Mouse (Mus musculus) neural tube, embryonic 12.5 days (tissue): ENCODE data around the gene Cd151. TPM values are rescaled to one million over a fixed set of nuclear protein-coding genes. Genes with fewer than 3 reads are reported as not detected.
"Not testable (repeated sequence)": the region's sequence is repeated elsewhere in the genome, so short reads cannot be mapped to it uniquely, and the experiment has no call there.

Source experiments
- ATAC-seq: fragments of 200-750 bp; cut with Nextera tagmentation; 2 replicates; pipeline ENCODE4 v1.8.0; 2017; ENCODE audit warnings: low read depth, mild to moderate bottlenecking, moderate TSS enrichment, moderate library complexity; ENCODE audit not compliant: low FRiP score
- H3K27ac ChIP-seq: fragments of 300-500 bp; sonication (generic); 2 replicates; pipeline ENCODE4 v1.5.1; 2016
- H3K27me3 ChIP-seq: fragments of 300-500 bp; sonication (generic); replicated peaks from 2 replicates; pipeline ENCODE4 v1.6.1; 2016; ENCODE audit warnings: mild to moderate bottlenecking
- H3K36me3 ChIP-seq: fragments of 300-500 bp; sonication (generic); 2 replicates; pipeline ENCODE4 v1.6.1; 2016; ENCODE audit warnings: mild to moderate bottlenecking
- H3K4me1 ChIP-seq: fragments of 300-500 bp; sonication (generic); 2 replicates; pipeline ENCODE4 v1.6.1; 2016
- H3K4me2 ChIP-seq: fragments of 300-500 bp; sonication (generic); replicated peaks from 2 replicates; pipeline ENCODE4 v1.6.1; 2016; ENCODE audit warnings: mild to moderate bottlenecking
- H3K4me3 ChIP-seq: fragments of 300-500 bp; sonication (generic); 2 replicates; pipeline ENCODE4 v1.5.1; 2016
- H3K9ac ChIP-seq: fragments of 300-500 bp; sonication (generic); 2 replicates; pipeline ENCODE4 v1.6.1; 2016; ENCODE audit warnings: mild to moderate bottlenecking
- H3K9me3 ChIP-seq: fragments of 300-500 bp; sonication (generic); 2 replicates; pipeline ENCODE4 v1.6.1; 2016; ENCODE audit warnings: mild to moderate bottlenecking
- WGBS: fragments of 180-500 bp; shearing (Covaris S2); methylation state at CpG from one replicate; pipeline ENCODE4 v1.1.7; 2016; 5-methylcytosine and 5-hydroxymethylcytosine counted together
- polyA plus RNA-seq: library from polyadenylated mRNA; unstranded; fragments of >200 nt; fragmentation: Nextera tagmentation; extraction: Ambion mirVana; gene quantifications from 2 replicates; pipeline ENCODE4 v1.2.1, GENCODE M21; 2016

The Cd151 gene
- polyA plus RNA-seq, 1 experiment from 2014 or later: 20.6 TPM

DNA sequence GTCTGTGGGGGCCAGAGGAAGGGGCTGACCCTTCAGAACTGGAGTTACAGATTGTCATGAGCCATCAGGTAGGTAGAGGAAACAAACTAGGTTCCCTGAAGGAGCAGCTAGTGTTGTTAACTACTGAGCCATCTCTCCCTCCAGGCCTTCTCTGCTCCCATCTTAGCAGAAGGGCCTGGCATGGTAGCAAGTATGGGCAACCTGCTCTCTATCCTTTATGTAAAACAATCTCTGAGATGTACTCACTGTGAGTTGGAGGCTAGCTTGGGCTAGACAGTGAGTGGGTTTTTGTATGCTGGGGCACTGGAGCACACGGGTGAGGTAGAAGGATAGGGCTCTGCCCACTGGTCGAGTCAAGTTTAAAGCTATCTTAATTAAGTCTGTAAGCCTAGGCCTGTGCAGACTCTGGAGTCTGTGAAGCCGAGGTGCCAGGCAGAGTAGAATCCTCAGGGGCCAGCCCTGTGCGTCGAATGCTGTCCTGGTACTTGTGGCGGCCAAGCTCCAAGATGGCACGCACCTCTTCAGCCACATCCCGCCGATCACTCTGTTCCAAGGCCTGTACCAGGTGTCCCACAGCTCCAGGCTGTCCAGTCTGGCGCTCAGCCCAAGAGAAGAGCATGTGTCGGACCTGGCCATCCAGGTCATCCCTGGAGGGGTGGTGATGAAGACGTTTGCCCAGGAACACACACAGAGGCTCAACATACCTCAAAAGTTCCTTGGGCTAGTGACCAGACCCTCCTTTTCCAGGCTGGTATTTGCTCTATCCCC is 28.8 kb upstream of the Cd151 start:
- Histone ChIP-seq H3K9me3 (no peaks in the 10 kb centered on the region), H3K4me3 (no peak overlapping the region), H3K4me1 (peaks cover 60% of the 10 kb centered on the region), H3K4me2 (no peak overlapping the region), H3K27ac (no peak overlapping the region), H3K27me3 (no peaks in the 10 kb centered on the region), H3K9ac (0 out of 2 replicates have a peak overlapping the region, but pooled peaks have one; percentile 17), H3K36me3 (peaks cover 34% of the 10 kb centered on the region)
- WGBS: 95% methylated on average over 12 of the region's 12 CpGs
- no peak for ATAC-seq

DNA sequence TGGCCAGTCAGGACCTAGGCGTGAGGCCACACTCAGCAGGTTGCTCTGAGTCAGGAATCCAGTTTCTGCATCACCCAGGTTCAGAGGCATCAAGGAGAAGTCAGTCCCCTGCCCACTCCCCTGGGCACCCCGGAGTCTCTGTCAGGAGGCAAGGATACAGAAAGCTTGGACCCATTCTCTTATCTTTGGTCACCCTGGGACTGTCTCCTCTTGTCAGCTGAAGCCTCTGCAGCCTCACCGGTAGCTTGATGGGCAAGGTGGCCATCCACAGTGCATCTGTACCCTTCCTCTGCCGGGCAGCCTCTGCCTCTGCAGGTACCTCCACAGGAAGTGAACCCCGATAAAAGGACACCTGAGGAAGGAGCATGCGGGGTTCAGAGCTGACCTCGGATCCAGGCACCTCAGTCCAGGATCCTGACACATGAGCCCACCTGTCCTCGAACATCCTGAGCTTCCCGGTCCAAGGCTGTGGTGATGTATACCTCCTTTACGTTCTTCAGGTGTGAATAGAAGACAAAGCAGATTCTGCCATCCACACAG is 28.0 kb upstream of the Cd151 start:
- Histone ChIP-seq H3K4me1 (peaks cover 58% of the 10 kb centered on the region), H3K9ac (0 out of 2 replicates have a peak overlapping the region, but pooled peaks have one; percentile 17), H3K27ac (no peak overlapping the region), H3K9me3 (no peaks in the 10 kb centered on the region), H3K27me3 (no peaks in the 10 kb centered on the region), H3K4me2 (no peak overlapping the region), H3K4me3 (no peak overlapping the region), H3K36me3 (peaks cover 29% of the 10 kb centered on the region)
- WGBS: 96% methylated on average over 10 of the region's 10 CpGs
- ATAC-seq: no peak

DNA sequence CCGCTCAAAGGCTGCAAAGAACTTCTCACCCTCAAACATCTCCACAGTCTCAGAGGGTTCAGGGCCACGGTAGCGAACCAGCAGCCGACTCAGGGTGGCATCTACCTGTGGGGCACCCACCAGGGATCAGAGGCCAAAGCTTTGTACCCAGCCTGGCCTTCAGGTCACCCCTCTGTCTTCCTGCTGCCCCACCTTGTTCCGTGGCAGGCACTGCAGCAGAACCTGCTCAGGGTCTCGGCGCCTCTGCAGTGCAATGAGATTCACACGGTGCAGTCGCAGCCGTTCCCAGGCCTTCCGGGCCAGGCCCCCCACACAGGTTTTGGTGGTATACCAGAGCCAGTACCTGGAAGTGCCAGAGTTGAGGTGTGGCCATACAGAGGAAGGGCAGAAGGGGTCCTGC is 27.4 kb upstream of the Cd151 start:
- no peak for ATAC-seq
- peaks cover 52% of the 10 kb centered on the region for H3K4me1 ChIP-seq
- H3K9ac ChIP-seq: no peak overlapping the region
- H3K4me2 ChIP-seq: no peak overlapping the region
- H3K36me3 ChIP-seq: peaks cover 29% of the 10 kb centered on the region
- H3K9me3 ChIP-seq: no peaks in the 10 kb centered on the region
- 94% methylated on average over 11 of the region's 11 CpGs for WGBS
- no peaks in the 10 kb centered on the region for H3K27me3 ChIP-seq
- no peak overlapping the region for H3K4me3 ChIP-seq
- no peak overlapping the region for H3K27ac ChIP-seq

GRCm38 (mm10) chr7:141440613-141441012 is 26.6 kb upstream of the Cd151 start:
- H3K4me3 ChIP-seq: no peak overlapping the region
- peaks cover 29% of the 10 kb centered on the region for H3K36me3 ChIP-seq
- 31% methylated on average over 6 of the region's 6 CpGs for WGBS
- H3K27ac ChIP-seq: no peak overlapping the region
- H3K27me3 ChIP-seq: no peaks in the 10 kb centered on the region
- no peaks in the 10 kb centered on the region for H3K9me3 ChIP-seq
- 0 out of 2 replicates have a peak overlapping the region, but pooled peaks have one; percentile 26 for H3K9ac ChIP-seq
- H3K4me2 ChIP-seq: no peak overlapping the region
- no peak for ATAC-seq
- H3K4me1 ChIP-seq: peaks cover 44% of the 10 kb centered on the region

DNA sequence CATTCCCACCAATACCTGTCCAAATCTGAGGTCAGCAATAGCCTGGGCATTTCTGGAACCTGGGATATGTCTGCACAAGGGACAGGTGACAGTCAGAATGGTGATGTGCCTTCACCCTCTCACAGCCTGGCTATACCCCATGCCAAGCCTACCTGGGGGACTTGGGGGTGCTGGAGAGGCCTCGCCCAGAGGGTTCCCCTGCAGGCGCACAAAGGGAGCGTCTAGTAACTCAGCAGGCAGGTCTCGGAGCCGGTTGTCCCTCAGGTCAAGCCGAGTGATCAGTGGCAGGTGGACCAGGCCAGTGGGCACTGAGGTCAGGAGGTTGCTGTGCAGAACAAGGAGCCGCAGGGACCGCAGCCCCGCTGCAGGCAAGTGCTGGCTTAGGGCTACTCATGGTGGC is 25.7 kb upstream of the Cd151 start:
- Histone ChIP-seq H3K36me3 (peaks cover 29% of the 10 kb centered on the region), H3K4me1 (peaks cover 36% of the 10 kb centered on the region), H3K27ac (no peak overlapping the region), H3K9me3 (no peaks in the 10 kb centered on the region), H3K27me3 (no peaks in the 10 kb centered on the region), H3K9ac (no peak overlapping the region), H3K4me2 (no peak overlapping the region; the same call in 1 of the 2 replicates), H3K4me3 (no peak overlapping the region)
- ATAC-seq: no peak
- 90% methylated on average over 9 of the region's 9 CpGs for WGBS

DNA sequence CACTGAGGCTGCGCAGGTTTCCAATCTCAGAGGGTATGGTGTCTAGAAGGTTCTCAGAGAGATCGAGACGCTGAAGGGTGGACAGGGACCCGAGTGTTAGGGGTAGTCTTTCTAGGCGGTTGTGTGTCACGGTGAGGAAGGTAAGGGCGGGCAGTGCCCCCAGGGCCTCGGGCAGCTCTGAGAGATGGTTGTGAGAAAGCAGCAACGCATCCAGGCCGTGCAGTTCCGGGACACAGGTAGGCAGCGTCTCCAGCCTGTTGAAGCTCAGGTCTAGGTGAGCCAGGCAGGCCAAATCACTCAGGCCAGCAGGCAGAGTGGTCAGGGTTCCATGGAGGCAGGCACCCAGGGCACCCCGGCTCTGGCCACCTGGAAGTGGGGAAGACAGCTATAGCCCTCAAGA is 25.0 kb upstream of the Cd151 start:
- no peaks in the 10 kb centered on the region for H3K9me3 ChIP-seq
- WGBS: 95% methylated on average over 13 of the region's 13 CpGs
- no peaks in the 10 kb centered on the region for H3K27me3 ChIP-seq
- H3K36me3 ChIP-seq: peaks cover 29% of the 10 kb centered on the region
- no peak overlapping the region for H3K27ac ChIP-seq
- H3K4me3 ChIP-seq: no peak overlapping the region
- peaks cover 29% of the 10 kb centered on the region for H3K4me1 ChIP-seq
- H3K9ac ChIP-seq: peak overlapping the region; percentile 51
- ATAC-seq: no peak
- H3K4me2 ChIP-seq: peak overlapping the region; percentile 78

DNA sequence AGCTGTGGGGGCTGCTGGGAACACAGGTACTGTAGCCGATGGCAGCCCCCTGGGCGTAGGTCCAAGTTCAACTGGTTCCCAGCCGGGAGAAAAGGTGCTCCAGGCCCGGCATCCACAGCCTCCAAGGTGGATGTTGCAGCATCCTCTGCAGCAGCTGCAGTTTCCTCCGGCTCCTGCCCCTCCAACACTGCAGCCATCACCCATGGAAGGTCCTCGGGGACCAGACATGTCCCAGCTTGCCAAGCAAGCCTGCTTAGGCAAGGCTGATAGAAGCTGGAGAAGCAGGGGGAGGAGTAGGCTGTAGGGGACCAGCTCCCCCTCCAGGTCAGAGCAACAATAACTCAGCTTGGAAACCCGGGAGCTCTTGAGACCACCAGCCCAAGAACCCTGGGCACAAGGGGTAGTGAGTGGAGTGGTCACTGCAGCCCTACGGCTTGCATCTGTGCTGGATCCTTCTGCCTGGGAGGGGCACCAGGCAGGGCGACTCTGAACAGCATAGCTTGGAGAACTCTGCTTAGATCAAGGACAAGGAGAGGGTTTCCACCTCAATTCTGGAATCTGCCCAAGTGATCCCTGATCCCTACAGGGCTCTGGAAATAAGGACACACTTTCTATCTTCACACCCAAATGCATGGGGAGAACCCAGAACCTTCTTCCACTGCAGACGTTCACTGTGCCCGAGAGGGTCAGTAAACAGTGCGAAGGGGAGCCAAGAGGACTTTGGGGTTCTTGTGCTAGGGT is 23.9 kb upstream of the Cd151 start:
- peak overlapping the region; percentile 78 for H3K4me2 ChIP-seq
- H3K36me3 ChIP-seq: peaks cover 29% of the 10 kb centered on the region
- H3K27me3 ChIP-seq: no peaks in the 10 kb centered on the region
- WGBS: 24% methylated on average over 12 of the region's 12 CpGs
- no peak for ATAC-seq
- peaks cover 26% of the 10 kb centered on the region for H3K4me1 ChIP-seq
- H3K4me3 ChIP-seq: peak overlapping the region; percentile 33
- H3K9ac ChIP-seq: peak overlapping the region; percentile 51
- no peak overlapping the region for H3K27ac ChIP-seq
- no peaks in the 10 kb centered on the region for H3K9me3 ChIP-seq

DNA sequence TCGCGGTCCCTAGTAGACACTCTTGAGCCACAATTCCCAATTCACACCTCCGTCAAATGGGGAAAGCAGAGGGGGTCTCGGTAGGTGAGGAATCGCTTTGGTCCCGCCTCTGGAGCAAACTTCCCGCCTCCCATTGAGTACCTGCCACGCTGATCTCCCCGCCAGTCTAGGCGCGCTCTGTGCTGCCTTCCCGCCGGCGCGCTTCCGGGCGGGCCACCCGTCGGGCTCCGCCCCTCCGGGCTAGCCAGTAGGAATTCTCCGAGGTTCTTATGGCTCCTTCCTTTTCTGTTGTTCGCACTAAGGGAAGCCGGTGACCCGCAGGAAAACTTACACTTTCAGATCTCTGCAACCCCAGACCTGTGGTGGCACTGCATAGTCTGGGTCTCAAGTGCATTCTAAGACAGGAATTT is 23.4 kb upstream of the Cd151 start, which contains the start of gene Pidd1:
Gene Pidd1, minus strand, starts transcription at position 198 of the 410 bp plus-strand sequence.
- H3K9ac ChIP-seq: peak within 1 kb of the TSS; percentile 51
- no peak; the same call in 1 of the 2 replicates for ATAC-seq

GRCm38 (mm10) chr7:141446374-141446773 is 20.8 kb upstream of the Cd151 start:
- H3K27ac ChIP-seq, ATAC-seq, H3K9ac ChIP-seq, H3K27me3 ChIP-seq, H3K4me3 ChIP-seq, H3K9me3 ChIP-seq: not testable (repeated sequence)
- H3K36me3 ChIP-seq: peaks cover 29% of the 10 kb centered on the region
- 83% methylated on average over 3 of the region's 3 CpGs for WGBS
- H3K4me2 ChIP-seq: peak overlapping the region; percentile 78; the same call in 1 of the 2 replicates
- H3K4me1 ChIP-seq: peaks cover 35% of the 10 kb centered on the region

More for the DNA sequence above, 23.4 kb upstream of the Cd151 start, which contains the start of gene Pidd1:
- under 1% methylated on average over 25 of the region's 25 CpGs for WGBS
- H3K36me3 ChIP-seq: peaks cover 28% of the 10 kb centered on the region
- H3K9me3 ChIP-seq: no peaks in the 10 kb centered on the region
- H3K4me3 ChIP-seq: peak within 1 kb of the TSS; percentile 33
- no peak within 1 kb of the TSS for H3K27ac ChIP-seq
- peaks cover 32% of the 10 kb centered on the region for H3K4me1 ChIP-seq
- H3K4me2 ChIP-seq: peak within 1 kb of the TSS; percentile 78
- no peaks in the 10 kb centered on the region for H3K27me3 ChIP-seq

DNA sequence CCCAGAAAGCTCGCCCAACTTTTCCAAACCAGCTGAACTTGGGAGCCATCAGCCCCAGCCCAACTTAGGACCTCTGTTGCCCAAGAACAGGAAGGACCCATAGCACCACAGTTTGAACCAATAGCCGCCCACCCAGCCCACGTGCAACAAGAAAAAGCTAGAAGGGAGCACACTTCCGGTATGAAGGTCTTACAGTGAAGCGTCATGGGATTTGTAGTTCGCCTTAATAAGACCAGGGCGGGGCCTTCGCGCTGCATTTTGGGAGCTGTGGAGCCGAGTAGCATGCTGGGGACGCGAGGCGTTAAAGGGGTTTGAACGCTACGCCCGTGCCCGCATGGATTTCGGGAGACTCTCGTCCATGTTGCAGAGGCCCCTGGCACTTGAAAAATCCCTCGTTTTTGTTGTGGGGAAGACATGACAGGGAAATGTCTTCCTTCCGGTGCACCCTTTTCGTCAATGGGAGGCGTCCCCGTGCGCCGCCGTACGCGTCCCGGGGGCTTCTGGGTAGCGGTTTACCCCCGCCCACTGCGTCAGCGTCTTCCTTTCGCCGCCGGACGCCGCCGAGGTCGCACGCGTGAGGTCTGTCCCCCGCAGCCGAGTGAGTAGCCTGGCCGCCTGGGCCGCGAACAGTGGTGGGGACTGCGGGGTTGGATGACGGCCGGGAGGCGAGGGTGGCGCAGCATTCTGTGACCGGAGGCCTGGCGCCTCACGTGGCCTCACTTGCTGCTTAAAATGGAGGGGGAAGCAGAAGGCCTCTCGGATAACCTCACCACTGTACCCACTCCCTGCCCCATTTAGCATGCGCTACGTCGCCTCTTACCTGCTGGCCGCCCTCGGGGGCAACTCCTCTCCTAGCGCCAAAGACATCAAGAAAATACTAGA is 19.8 kb upstream of the Cd151 start, which contains the start of gene Rplp2:
Gene Rplp2, plus strand, starts transcription at position 261 of the 882 bp plus-strand sequence.
- Histone ChIP-seq H3K4me1 (peaks cover 28% of the 10 kb centered on the region), H3K9me3 (no peaks in the 10 kb centered on the region), H3K4me3 (peak within 1 kb of the TSS; percentile 90), H3K27me3 (no peaks in the 10 kb centered on the region), H3K4me2 (peak within 1 kb of the TSS; percentile 78), H3K9ac (peak within 1 kb of the TSS; percentile 89), H3K36me3 (peaks cover 37% of the 10 kb centered on the region), H3K27ac (peak within 1 kb of the TSS; percentile 42; the same call in 1 of the 2 replicates)
- peak; percentile 89 for ATAC-seq
- under 1% methylated on average over 62 of the region's 63 CpGs for WGBS

DNA sequence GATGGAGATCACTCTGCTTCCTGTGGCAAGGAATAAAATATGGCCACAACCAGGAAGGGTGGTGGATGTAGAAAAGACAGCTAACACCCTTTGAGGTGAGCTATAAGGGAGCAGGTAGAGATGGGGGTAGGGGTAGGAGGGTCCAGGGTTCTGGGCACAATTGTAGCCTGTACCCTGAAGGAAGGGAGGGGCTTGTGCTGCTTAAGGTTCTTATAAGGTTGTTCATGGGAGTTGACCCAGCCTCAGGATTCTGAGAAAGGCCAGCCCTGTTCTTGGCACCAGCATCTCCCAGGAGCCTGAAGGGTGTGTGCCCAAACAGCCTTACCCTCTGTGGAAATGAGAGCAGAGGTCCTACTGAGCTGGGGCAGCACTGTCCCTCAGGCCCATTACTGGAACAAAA is 15.3 kb upstream of the Cd151 start:
- H3K4me2 ChIP-seq: no peak overlapping the region
- H3K27me3 ChIP-seq: no peaks in the 10 kb centered on the region
- H3K9ac ChIP-seq: no peak overlapping the region
- no peak overlapping the region for H3K27ac ChIP-seq
- peaks cover 29% of the 10 kb centered on the region for H3K4me1 ChIP-seq
- peaks cover 37% of the 10 kb centered on the region for H3K36me3 ChIP-seq
- ATAC-seq: no peak
- H3K9me3 ChIP-seq: no peaks in the 10 kb centered on the region
- H3K4me3 ChIP-seq: no peak overlapping the region
